31 mouse cellular contexts compared by ENCODE assay signal in the genomic region with DNA sequence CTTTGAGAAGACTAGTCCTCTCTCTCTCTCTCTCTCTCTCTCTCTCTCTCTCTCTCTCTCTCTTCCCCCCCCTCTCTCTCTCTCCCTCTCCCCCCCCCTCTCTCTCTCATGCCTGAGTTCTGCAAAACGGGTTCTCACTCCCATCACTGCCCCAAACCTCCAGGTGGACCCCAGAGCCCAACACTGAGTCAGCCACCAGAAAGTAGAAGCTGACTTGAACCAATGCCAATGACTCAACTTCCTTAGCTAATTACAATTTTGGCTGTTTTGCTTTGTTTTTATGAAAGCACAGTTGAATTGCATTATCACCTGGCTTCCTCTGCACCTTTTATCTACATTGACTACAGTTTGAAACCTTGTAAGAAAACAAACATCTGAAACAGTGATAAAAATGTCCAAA. TPM values are rescaled to one million over a fixed set of nuclear protein-coding genes. Genes with fewer than 3 reads are reported as not detected.
DNase-seq lines count a peak whose midpoint lies in the region; ATAC-seq and TF ChIP-seq lines count a peak whose summit lies in the region.
"Had no signal": no experiment of that assay in that cellular context is flagged by ENCODE, and none has a peak within 500 bp of the region (broad histone marks: within the 10 kb centered on the region; RNA-seq: fewer than 3 reads in every experiment).

No protein-coding gene starts in this region.

- intact Hi-C loops in heart, adult 2 months (cut with DNase I): loop anchor here (2.0 kb wide), 1 partner anchor 35 kb away; no protein-coding TSS in a partner anchor
- intact Hi-C loops in heart, postnatal 14 days (cut with DNase I): no loop called here

- peaks cover 64% of the 10 kb centered on the region for H3K36me3 ChIP-seq in heart, adult 2 months (ENCODE audit: control insufficient read depth, insufficient read depth, low read length)
- no peaks in the 10 kb centered on the region for H3K36me3 ChIP-seq in kidney, embryonic 14.5 days (ENCODE audit: control insufficient read depth, insufficient read depth, low read length)
- H3K36me3 ChIP-seq: limb, embryonic 10.5 days; limb, embryonic 15.5 days; liver, embryonic 13.5 days; neural tube, embryonic 15.5 days had no signal

- no peak for ATAC-seq in kidney, embryonic 14.5 days (ENCODE audit: low FRiP score, low TSS enrichment)
- ATAC-seq: intestine, postnatal 0 days had no signal

- H3K27me3 ChIP-seq in heart, adult 2 months (ENCODE audit: control insufficient read depth, insufficient read depth, low read length): no peaks in the 10 kb centered on the region
- H3K27me3 ChIP-seq in kidney, embryonic 14.5 days (ENCODE audit: control insufficient read depth, insufficient read depth, low read length): no peaks in the 10 kb centered on the region
- H3K27me3 ChIP-seq: limb, embryonic 15.5 days; liver, embryonic 13.5 days; neural tube, embryonic 15.5 days had no signal

- H3K4me3 ChIP-seq in heart, adult 2 months: no peak overlapping the region
- no peak overlapping the region for H3K4me3 ChIP-seq in kidney, embryonic 14.5 days (ENCODE audit: low read length)
- H3K4me3 ChIP-seq: erythroblast, embryonic 14.5 days; limb, embryonic 10.5 days; limb, embryonic 15.5 days; liver, embryonic 13.5 days; neural tube, embryonic 15.5 days had no signal

- no peaks in the 10 kb centered on the region for H3K9me3 ChIP-seq in kidney, embryonic 14.5 days (ENCODE audit: control insufficient read depth, low read length)
- H3K9me3 ChIP-seq: limb, embryonic 10.5 days; limb, embryonic 15.5 days; liver, embryonic 13.5 days; neural tube, embryonic 15.5 days had no signal

- H3K4me1 ChIP-seq in heart, adult 2 months (ENCODE audit: control insufficient read depth, insufficient read depth, low read length): peaks cover 20% of the 10 kb centered on the region
- 0 out of 2 replicates have a peak, but pooled peaks cover 9% of the 10 kb centered on the region for H3K4me1 ChIP-seq in kidney, embryonic 14.5 days (ENCODE audit: control insufficient read depth, insufficient read depth, low read length)
- H3K4me1 ChIP-seq: liver, embryonic 13.5 days; neural tube, embryonic 15.5 days had no signal

- no peak for TF ChIP-seq EP300 in heart, adult 2 months (IDR thresholded peaks at IDR 0.05; ENCODE audit: insufficient read depth, low read depth, low read length)

- no peak for TF ChIP-seq CTCF in heart, adult 2 months (IDR thresholded peaks at IDR 0.05)

- no peak overlapping the region for H3K9ac ChIP-seq in heart, adult 2 months (ENCODE audit: low read depth, low read length)
- H3K9ac ChIP-seq in kidney, embryonic 14.5 days (ENCODE audit: low read depth, low read length): no peak overlapping the region
- H3K9ac ChIP-seq: hindbrain, embryonic 14.5 days; limb, embryonic 15.5 days; liver, embryonic 13.5 days; neural tube, embryonic 15.5 days had no signal

- DNase-seq in heart, adult 2 months: no peak
- DNase-seq in heart, postnatal 14 days: no peak
- DNase-seq in 3134 (ENCODE audit: extremely low read depth, insufficient read length, low spot score) (peak; percentile 22), 3T3-L1 (ENCODE audit: low read depth, low spot score) (peak; percentile 58)
- peak; percentile 21 for DNase-seq in skeletal muscle tissue, adult 2 months (ENCODE audit: low read depth, low spot score)
- no peak for DNase-seq in c-Kit-positive CD71-positive TER-119-positive erythroid progenitor cells, embryonic 14.5 days (ENCODE audit: low spot score)
- DNase-seq in cerebellum, postnatal 36 days: no peak
- DNase-seq: adrenal gland, postnatal 14 days; cerebellum, adult 18-20 months; cerebellum, postnatal 10 days; gastrocnemius, postnatal 36 days; kidney, adult 9 months; kidney, postnatal 14 days; layer of hippocampus, adult 9-11 months; liver, embryonic 13.5 days; lung, adult 18-20 months; lung, postnatal 10 days; midbrain, embryonic 14.5 days; retina, postnatal 1 day; right cerebral cortex, postnatal 14 days; thymus, postnatal 14 days had no signal

- H3K4me2 ChIP-seq in kidney, embryonic 14.5 days (replicated peaks; ENCODE audit: low read depth, low read length): no peak overlapping the region
- H3K4me2 ChIP-seq: hindbrain, embryonic 14.5 days; limb, embryonic 15.5 days; liver, embryonic 13.5 days; neural tube, embryonic 15.5 days had no signal

- TF ChIP-seq POLR2A in heart, adult 2 months (IDR thresholded peaks at IDR 0.05; ENCODE audit: insufficient read depth, low read depth, low read length): no peak

- WGBS in heart, adult 2 months: 25% methylated on average over 1 of the region's 1 CpGs
- 23% methylated on average over 1 of the region's 1 CpGs for WGBS in kidney, embryonic 14.5 days

- peak overlapping the region; percentile 45 for H3K27ac ChIP-seq in heart, adult 2 months
- H3K27ac ChIP-seq in kidney, embryonic 14.5 days (ENCODE audit: low read depth, low read length): no peak overlapping the region
- H3K27ac ChIP-seq: hindbrain, embryonic 14.5 days; limb, embryonic 10.5 days; liver, embryonic 13.5 days; neural tube, embryonic 15.5 days had no signal

- no peaks in the 10 kb centered on the region for H3K79me2 ChIP-seq in heart, adult 2 months (replicated peaks; ENCODE audit: control insufficient read depth, insufficient read depth, low read length)

RNA-seq across cellular contexts. Expression of a gene that starts 11.8 kb away (rescaled TPM):
- total RNA-seq in heart, adult 2 months (2021): 100 to 1,000 TPM; 207 to 212 TPM
- polyA plus RNA-seq in heart, adult 2 months (2012; rRNA removed): 483 and 602 TPM in 2 replicates
- 100 to 1,000 TPM; 415 to 448 TPM for total RNA-seq in heart, postnatal 14 days (2021)
- polyA plus RNA-seq in kidney, embryonic 14.5 days (2014; fragmentation: Nextera tagmentation; extraction: Ambion mirVana): 49.2 and 52.9 TPM in 2 replicates
- total RNA-seq: hematopoietic stem cell, adult 5-6 weeks; MEL; monocyte, adult 5-6 weeks had no signal
- polyA plus RNA-seq: erythroblast, embryonic 14.5 days had no signal

RNA-seq across cellular contexts. Expression of a gene that starts 37.0 kb away (rescaled TPM):
- 10 to 100 TPM; 40.7 to 44.8 TPM for total RNA-seq in heart, adult 2 months (2021)
- 54.2 and 69.5 TPM in 2 replicates for polyA plus RNA-seq in heart, adult 2 months (2012; rRNA removed)
- 10 to 100 TPM; 64.8 to 66.2 TPM for total RNA-seq in heart, postnatal 14 days (2021)
- polyA plus RNA-seq in kidney, embryonic 14.5 days (2014; fragmentation: Nextera tagmentation; extraction: Ambion mirVana): 18.7 and 19.8 TPM in 2 replicates
- total RNA-seq: MEL had no signal
- polyA plus RNA-seq: erythroblast, embryonic 14.5 days had no signal

Comparison
In these comparisons a context has a peak if more than half of its experiments do, and no peak if none do; other contexts are left out.
1. DNase-seq: peak in 3134 (single experiment), 3T3-L1 (single experiment) and skeletal muscle tissue, adult 2 months (single experiment); none in heart, adult 2 months (0 of 2), heart, postnatal 14 days (0 of 2), c-Kit-positive CD71-positive TER-119-positive erythroid progenitor cells, embryonic 14.5 days (single experiment) and cerebellum, postnatal 36 days (0 of 2).